Mouse (Mus musculus) spleen, adult 2 months (tissue): ENCODE measurements around the gene Dnajc1.

ENCODE experiments used
- CTCF ChIP-seq: fragments of 200-500 bp; IDR thresholded peaks from 2 replicates; pipeline ENCODE4 v1.5.1; 2011; ENCODE audit warnings: mild to moderate bottlenecking, inconsistent platforms; ENCODE audit not compliant: insufficient read depth, insufficient read length, insufficient replicate concordance; ENCODE audit errors: extremely low read depth
- POLR2A ChIP-seq: fragments of 200-500 bp; IDR thresholded peaks from 2 replicates; pipeline ENCODE4 v1.6.1; 2011; ENCODE audit warnings: low read depth, low read length, inconsistent platforms

- TF ChIP-seq POLR2A, result no peak
- no peak for TF ChIP-seq CTCF
Measured at GRCm38 (mm10) chr2:18381662-18382061, 11.0 kb downstream of the Dnajc1 start.
